Mouse (Mus musculus) cerebellum, postnatal 36 days (tissue): ENCODE data around the gene Dnajb14.
"Not testable (repeated sequence)": the region's sequence is repeated elsewhere in the genome, so short reads cannot be mapped to it uniquely, and the experiment has no call there.

Experiments used
- DNase-seq, 2 experiments: peaks; one replicate each; pipeline ENCODE4 v3.0.0; 2021 to 2022; ENCODE audit warnings: mixed read lengths in 2 of 2

Gene Dnajb14

GRCm38 (mm10) chr3:137864124-137864987, 3.1 kb upstream of the Dnajb14 start, which contains the start of gene H2afz:
Gene H2afz, plus strand, starts transcription at chr3:137864487.
- DNase-seq = peak; percentile 96 to 98

- peak; percentile 90 to 91 for DNase-seq
Measured at GRCm38 (mm10) chr3:137864988-137865982, 2.2 kb upstream of the Dnajb14 start.

- DNase-seq = no peak
Measured at GRCm38 (mm10) chr3:137867133-137867436, 390 bp upstream of the Dnajb14 start.

- no peak for DNase-seq
Measured at GRCm38 (mm10) chr3:137868094-137868913, 829 bp downstream of the Dnajb14 start.

GRCm38 (mm10) chr3:137869395-137869794, 1.9 kb downstream of the Dnajb14 start:
- DNase-seq = no peak

GRCm38 (mm10) chr3:137879313-137879712, 11.8 kb downstream of the Dnajb14 start:
- DNase-seq = no peak

- no peak for DNase-seq
Measured at GRCm38 (mm10) chr3:137880109-137880748, 12.8 kb downstream of the Dnajb14 start.

GRCm38 (mm10) chr3:137881093-137881492, 13.6 kb downstream of the Dnajb14 start:
- no peak for DNase-seq

- no peak for DNase-seq
Measured at GRCm38 (mm10) chr3:137887961-137888360, 20.5 kb downstream of the Dnajb14 start.

- DNase-seq = no peak
Measured at GRCm38 (mm10) chr3:137891089-137891488, 23.6 kb downstream of the Dnajb14 start.

- DNase-seq = no peak
Measured at GRCm38 (mm10) chr3:137892118-137892517, 24.6 kb downstream of the Dnajb14 start.

GRCm38 (mm10) chr3:137893789-137894188, 26.3 kb downstream of the Dnajb14 start:
- no peak for DNase-seq

GRCm38 (mm10) chr3:137895196-137895595, 27.7 kb downstream of the Dnajb14 start:
- DNase-seq = no peak

- DNase-seq = no peak
Measured at GRCm38 (mm10) chr3:137896386-137896785, 28.9 kb downstream of the Dnajb14 start.

GRCm38 (mm10) chr3:137896867-137897266, 29.4 kb downstream of the Dnajb14 start:
- DNase-seq = no peak

- no peak for DNase-seq
Measured at GRCm38 (mm10) chr3:137897685-137898084, 30.2 kb downstream of the Dnajb14 start.

- DNase-seq = no peak
Measured at GRCm38 (mm10) chr3:137900149-137900548, 32.7 kb downstream of the Dnajb14 start.

- DNase-seq = no peak
Measured at GRCm38 (mm10) chr3:137913093-137913492, 45.6 kb downstream of the Dnajb14 start.

- not testable (repeated sequence) for DNase-seq
Measured at GRCm38 (mm10) chr3:137914567-137914966, 47.1 kb downstream of the Dnajb14 start.

- DNase-seq = no peak
Measured at GRCm38 (mm10) chr3:137917694-137918171, 50.3 kb downstream of the Dnajb14 start.

GRCm38 (mm10) chr3:137918172-137918931, 50.9 kb downstream of the Dnajb14 start, which contains the start of gene Lamtor3:
Gene Lamtor3, plus strand, starts transcription at chr3:137918506.
- DNase-seq = peak; percentile 86 to 88
